Mouse (Mus musculus) layer of hippocampus, postnatal 25 days (tissue): ENCODE results near the gene Ticrr. TPM values are rescaled to one million over a fixed set of nuclear protein-coding genes. Genes with fewer than 3 reads are reported as not detected.

Experiments
- DNase-seq, 2 experiments: peaks; one replicate each; pipeline ENCODE4 v3.0.0; 2022; ENCODE audit warnings: mixed read lengths in 2 of 2, low spot score in 1 of 2; ENCODE audit errors: extremely low spot score in 1 of 2
- total RNA-seq, 2 experiments: library from RNA; stranded (reverse); gene quantifications; 2 replicates each; pipeline ENCODE4 v1.2.3; 2021

The Ticrr gene
- total RNA-seq, 2 experiments from 2014 or later = 0.14 to 0.27 TPM

GRCm38 (mm10) chr7:79679186-79679585 is 19.2 kb downstream of the Ticrr start:
- no peak for DNase-seq

- no peak for DNase-seq
Observed at GRCm38 (mm10) chr7:79680231-79680630, 20.2 kb downstream of the Ticrr start.

DNA sequence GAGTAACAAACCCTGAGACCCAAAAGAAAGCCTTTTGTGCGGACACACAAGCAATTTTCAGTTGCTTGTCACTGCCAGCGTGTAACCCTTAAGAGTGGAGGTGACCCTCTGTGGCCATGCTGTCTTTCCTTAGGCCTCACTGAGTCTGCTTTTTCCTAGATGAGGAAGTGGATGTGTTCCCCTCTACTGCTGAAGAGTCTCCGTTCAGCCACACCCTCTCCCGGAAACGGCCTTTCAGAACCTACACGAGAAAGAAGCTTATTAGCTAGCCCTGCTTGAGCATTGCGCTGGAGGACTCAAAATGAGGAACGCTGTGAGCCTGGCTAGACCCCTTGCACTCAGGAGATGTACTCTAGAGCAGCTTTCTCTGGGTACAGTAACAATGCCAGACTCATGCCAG is 36.5 kb downstream of the Ticrr start:
- DNase-seq = no peak

DNA sequence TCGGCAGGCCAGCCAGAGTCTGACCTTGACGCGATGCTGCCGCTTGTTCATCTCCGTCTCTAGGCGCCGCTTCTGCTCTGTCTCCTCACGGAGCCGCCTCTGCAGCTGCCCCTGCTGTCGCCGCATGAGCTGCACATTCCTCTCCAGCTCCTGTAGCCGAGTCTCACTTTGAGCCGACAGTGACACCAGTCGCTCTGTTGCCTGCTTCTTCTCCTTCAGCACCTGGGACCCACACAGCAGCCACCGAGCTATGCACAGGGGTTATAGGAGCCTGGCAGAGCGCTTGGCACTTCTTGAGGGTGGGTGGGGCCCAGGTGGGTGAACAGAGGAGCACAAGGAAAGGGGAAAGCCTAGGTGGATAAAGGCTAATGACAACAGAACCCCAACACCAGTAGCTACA is 42.8 kb downstream of the Ticrr start:
- no peak for DNase-seq

DNA sequence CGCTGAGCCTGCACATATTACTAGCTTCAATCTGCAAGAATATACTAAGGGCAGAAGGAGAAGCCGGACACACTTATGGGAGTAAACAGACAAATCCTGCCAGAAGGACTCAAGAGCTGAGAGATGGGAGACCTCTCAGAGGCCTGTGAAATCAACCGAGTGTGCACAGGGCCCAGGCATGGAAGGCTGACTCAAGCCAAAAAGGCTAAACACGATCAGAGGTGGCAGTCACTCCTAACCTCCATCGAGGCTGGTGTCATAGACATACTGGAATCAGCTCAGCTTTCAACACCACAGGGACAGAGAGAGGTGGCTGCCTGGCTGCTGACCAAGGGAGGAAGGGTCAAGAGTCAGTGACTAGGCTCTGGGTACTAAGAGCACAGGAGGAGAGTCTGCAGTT is 45.2 kb downstream of the Ticrr start:
- DNase-seq = no peak

- peak; percentile 36 to 57 for DNase-seq
Observed at GRCm38 (mm10) chr7:79710130-79710607, 50.2 kb downstream of the Ticrr start.

- no peak for DNase-seq
Observed at GRCm38 (mm10) chr7:79710831-79711230, 50.8 kb downstream of the Ticrr start.

DNA sequence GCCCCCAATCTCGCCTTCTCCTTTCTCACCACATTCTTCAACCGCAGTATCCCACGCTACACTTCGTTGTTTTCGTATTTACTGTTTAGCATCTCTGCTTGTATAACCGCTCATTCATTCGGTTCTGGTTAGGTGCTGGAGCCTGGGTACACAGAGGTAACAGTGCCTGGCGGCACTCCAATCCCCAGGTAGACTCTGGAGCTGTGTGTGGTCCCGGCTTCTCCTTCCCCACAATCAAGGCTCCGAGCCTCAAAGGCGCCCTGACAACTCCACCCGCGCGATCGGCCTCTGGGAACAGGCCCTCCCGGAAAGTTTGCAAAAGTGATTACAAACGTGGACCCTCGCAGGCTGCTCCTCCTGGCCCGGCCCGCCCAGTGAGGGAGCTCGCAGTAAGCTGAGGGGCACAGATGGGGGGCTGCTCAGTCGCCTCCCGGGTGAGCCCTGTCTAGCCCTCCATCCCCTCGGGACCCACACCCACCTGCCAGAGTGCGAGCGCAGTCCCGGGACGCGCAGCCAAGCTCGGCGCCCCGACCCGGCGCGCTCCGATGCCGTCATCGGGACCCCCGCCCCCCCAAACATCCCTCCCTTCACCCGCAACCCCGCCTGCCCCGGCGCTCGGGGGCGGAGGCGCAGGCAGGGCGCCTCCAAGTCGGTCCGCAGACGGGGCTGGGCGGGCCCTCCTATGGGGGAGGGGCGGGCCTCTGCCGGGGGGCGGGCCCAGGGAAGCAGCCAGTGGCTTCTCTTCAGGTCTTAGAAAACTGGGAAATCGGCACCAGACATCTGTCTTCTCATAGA is 55.4 kb downstream of the Ticrr start, which contains the start of gene Kif7:
TSS of gene Kif7 (minus strand) at position 534 of the 795 bp plus-strand sequence.
- DNase-seq = peak in 1 of 2 experiments; percentile 31

DNA sequence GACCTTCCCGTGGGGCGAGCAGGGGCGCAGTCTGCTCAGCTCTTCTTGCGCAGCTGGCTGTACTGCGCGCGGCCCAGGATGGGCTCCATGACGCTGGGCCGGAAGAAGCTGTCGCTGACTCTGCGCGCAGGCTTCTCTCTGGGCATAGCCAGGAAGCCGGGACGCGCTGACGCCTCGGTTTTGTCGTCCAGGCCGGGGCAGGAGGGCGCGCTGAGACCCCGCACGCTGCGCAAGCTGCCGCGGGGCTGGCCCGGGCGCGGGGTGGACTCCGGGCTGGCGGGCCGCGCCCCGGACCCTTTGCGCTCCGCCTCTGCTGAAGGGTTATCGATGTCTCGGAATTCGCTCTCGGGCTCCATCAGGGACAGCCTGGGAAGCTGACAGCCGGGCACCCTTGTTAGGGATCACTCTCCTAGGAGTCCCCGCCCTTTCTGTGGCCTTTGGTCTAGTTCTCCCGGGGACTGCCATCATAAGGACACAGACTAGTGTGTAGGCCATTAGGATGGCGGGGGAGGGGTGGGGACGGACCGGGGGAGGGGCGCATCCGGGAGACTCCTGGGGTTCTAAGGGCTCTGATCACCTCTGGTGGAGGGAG is 61.5 kb downstream of the Ticrr start:
- DNase-seq = peak; percentile 33 to 50

DNA sequence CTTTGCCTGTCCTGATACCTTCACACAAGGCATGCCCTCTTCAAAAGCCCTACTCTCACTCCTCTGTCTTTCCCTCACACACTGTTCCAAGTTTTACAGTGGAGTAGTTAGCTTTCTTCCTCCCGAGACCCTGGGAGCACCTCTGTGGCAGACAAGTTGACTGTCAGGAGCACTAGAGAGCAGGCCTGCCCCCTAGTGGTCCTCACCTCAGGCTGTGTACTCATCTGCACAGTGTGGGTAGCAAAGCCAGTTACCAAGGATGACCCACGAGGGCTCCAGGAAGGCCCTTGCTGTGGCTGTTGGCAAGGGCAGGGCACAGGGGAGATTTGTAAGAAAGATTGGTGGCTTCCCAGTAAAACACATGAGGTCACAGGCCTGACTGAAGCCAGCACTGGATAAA is 67.1 kb downstream of the Ticrr start:
- DNase-seq = peak in 1 of 2 experiments; percentile 67

DNA sequence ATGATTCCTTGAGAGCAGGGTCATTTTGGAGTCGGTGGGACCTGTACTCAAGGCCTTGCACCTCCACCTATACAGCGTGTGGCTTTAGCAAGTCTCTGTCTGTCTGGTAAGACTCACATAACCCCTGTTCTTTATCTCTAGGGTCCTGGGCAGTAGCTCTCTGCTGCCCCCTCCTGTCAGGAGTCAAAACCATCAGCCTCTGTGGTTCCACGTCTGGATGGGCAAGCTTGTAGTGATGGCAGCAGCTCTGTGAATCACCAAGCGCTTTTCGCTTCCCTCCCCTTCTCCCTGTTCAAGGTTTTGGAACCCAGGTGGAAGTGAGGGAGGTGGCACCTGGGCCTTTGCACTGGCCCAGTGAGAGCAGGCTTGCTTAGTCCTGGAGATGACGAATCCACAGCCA is 68.2 kb downstream of the Ticrr start:
- peak; percentile 35 to 66 for DNase-seq

DNA sequence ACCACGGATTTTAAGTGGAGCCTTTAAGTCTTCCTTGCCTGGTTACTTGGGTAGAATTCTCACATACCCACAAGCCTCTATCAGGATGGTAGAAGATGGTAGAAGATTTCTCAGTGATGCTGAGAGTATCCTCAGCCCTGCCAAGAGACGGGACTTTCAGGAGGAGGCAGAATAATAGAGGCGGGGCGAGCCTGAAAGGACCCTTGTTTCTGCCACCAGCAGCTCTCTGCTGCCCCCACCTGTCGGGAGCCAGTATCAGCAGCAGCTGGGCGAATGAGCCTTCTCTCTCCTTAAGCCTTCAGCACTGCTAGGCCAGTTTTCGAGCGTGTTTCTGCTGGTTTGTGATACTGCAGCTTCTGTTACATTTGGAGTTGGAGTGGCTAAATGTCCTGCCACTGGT is 69.2 kb downstream of the Ticrr start:
- DNase-seq = peak; percentile 40 to 78

- DNase-seq = no peak
Observed at GRCm38 (mm10) chr7:79729743-79730370, 69.9 kb downstream of the Ticrr start.

- no peak for DNase-seq
Observed at GRCm38 (mm10) chr7:79731438-79731837, 71.4 kb downstream of the Ticrr start.

DNA sequence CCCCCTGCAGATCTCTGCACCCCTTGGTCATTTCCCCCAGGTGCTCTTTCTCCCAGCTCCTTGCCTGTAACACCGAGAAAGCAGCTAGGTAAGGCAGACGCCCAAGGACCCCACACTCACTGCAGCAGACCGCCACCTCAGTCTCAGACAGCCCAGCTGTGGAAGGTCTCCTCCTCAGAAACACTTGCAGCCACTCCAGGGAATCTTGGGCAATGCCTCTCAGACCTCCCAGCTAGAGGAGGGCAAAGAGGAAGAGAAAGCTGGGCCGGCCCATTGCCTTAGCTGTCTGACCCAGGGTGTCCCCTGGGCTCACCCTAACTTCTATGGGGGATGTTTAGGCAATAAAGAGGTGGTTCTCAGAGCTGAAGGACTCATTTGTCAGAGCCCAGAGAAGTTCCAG is 72.6 kb downstream of the Ticrr start, which contains the start of gene Plin1:
TSS of gene Plin1 (minus strand) at position 282 of the 400 bp plus-strand sequence.
- no peak for DNase-seq

GRCm38 (mm10) chr7:79734563-79734962 is 74.6 kb downstream of the Ticrr start:
- no peak for DNase-seq

GRCm38 (mm10) chr7:79736511-79736910 is 76.5 kb downstream of the Ticrr start:
- no peak for DNase-seq

DNA sequence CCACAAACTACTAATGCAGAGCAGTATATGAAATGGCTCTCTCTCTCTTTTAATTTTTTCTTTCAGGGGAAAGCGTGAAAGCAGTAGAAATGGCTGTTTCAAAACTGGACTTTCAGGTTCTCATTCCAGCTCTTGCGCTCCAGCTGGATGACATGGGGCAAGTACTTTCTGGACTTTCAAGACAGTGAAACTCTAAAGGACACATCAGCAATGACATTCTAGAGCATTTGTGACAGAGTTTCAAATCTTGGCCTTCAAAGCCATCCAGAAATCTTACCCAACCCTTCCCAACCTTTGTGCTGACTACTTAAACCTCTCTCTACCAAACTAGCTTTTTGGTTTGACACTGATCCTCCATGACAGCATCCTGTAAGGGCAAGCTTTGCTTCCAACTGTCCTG is 78.9 kb downstream of the Ticrr start:
- DNase-seq = no peak

GRCm38 (mm10) chr7:79740279-79740678 is 80.3 kb downstream of the Ticrr start:
- no peak for DNase-seq

DNA sequence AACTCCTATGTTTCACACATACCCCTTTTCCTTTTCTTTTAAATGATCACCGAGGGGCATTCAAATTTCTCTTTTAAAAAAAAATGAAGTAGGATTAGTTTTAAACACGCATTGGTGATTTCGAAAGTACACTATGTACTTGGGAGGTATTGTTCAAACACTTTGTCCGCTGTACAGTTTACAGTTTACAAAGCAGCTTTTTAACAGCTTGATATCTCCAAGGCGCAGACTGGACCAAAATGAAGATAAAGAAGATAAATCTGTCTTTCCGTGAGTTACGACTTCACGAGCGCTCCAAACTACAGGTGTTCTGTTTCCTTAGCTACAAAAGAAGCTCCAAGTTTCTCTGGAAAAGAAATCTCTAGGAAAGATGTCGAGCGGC is 82.3 kb downstream of the Ticrr start:
- DNase-seq = no peak
